Mouse (Mus musculus) kidney, postnatal 10 days (tissue): Measurements from ENCODE around the gene Sf3a1.

Experiments
- DNase-seq: peaks from one replicate; pipeline ENCODE4 v3.0.0; 2021; ENCODE audit warnings: mixed read lengths

The Sf3a1 gene

GRCm38 (mm10) chr11:4187318-4187700 is 27.2 kb downstream of the Sf3a1 start:
- no peak for DNase-seq

- DNase-seq: peak; percentile 63
These were observed 29.0 kb downstream of the Sf3a1 start for GRCm38 (mm10) chr11:4189182-4189581.

- DNase-seq: no peak
These were observed 30.5 kb downstream of the Sf3a1 start for GRCm38 (mm10) chr11:4190677-4191076.

GRCm38 (mm10) chr11:4192757-4193156 is 32.6 kb downstream of the Sf3a1 start:
- DNase-seq: no peak

- DNase-seq: no peak
These were observed 33.3 kb downstream of the Sf3a1 start for GRCm38 (mm10) chr11:4193420-4193819.

- no peak for DNase-seq
These were observed 35.5 kb downstream of the Sf3a1 start for GRCm38 (mm10) chr11:4195597-4196031.

GRCm38 (mm10) chr11:4196636-4197035 is 36.5 kb downstream of the Sf3a1 start:
- peak; percentile 80 for DNase-seq

- DNase-seq: peak; percentile 80
These were observed 37.5 kb downstream of the Sf3a1 start for GRCm38 (mm10) chr11:4197691-4198090.

- DNase-seq: peak; percentile 65
These were observed 42.0 kb downstream of the Sf3a1 start for GRCm38 (mm10) chr11:4201981-4202700.

GRCm38 (mm10) chr11:4202995-4203704 is 43.0 kb downstream of the Sf3a1 start:
- no peak for DNase-seq

- DNase-seq: peak; percentile 79
These were observed 43.5 kb downstream of the Sf3a1 start for GRCm38 (mm10) chr11:4203705-4204074.

- DNase-seq: no peak
These were observed 45.0 kb downstream of the Sf3a1 start for GRCm38 (mm10) chr11:4205097-4205655.

GRCm38 (mm10) chr11:4205951-4206350 is 45.8 kb downstream of the Sf3a1 start:
- no peak for DNase-seq

- DNase-seq: no peak
These were observed 46.4 kb downstream of the Sf3a1 start for GRCm38 (mm10) chr11:4206563-4206962.

GRCm38 (mm10) chr11:4207655-4208054 is 47.5 kb downstream of the Sf3a1 start:
- DNase-seq: no peak

- DNase-seq: no peak
These were observed 49.4 kb downstream of the Sf3a1 start for GRCm38 (mm10) chr11:4209556-4209955.

- no peak for DNase-seq
These were observed 50.6 kb downstream of the Sf3a1 start for GRCm38 (mm10) chr11:4210786-4211185.

- DNase-seq: no peak
These were observed 53.0 kb downstream of the Sf3a1 start for GRCm38 (mm10) chr11:4213107-4213506.

- no peak for DNase-seq
These were observed 54.4 kb downstream of the Sf3a1 start for GRCm38 (mm10) chr11:4214572-4214971.

- DNase-seq: no peak
These were observed 54.9 kb downstream of the Sf3a1 start for GRCm38 (mm10) chr11:4215061-4215460.

GRCm38 (mm10) chr11:4216248-4217000 is 56.3 kb downstream of the Sf3a1 start:
- peak; percentile 76 for DNase-seq

- peak; percentile 95 for DNase-seq
These were observed 57.9 kb downstream of the Sf3a1 start, which contains the start of gene Castor1 for GRCm38 (mm10) chr11:4217914-4218629. Gene Castor1, plus strand, starts transcription at chr11:4218225.

- no peak for DNase-seq
These were observed 58.5 kb downstream of the Sf3a1 start for GRCm38 (mm10) chr11:4218637-4219036.
